Mouse (Mus musculus): ENCODE data around the gene Lrrc55.

DNA sequence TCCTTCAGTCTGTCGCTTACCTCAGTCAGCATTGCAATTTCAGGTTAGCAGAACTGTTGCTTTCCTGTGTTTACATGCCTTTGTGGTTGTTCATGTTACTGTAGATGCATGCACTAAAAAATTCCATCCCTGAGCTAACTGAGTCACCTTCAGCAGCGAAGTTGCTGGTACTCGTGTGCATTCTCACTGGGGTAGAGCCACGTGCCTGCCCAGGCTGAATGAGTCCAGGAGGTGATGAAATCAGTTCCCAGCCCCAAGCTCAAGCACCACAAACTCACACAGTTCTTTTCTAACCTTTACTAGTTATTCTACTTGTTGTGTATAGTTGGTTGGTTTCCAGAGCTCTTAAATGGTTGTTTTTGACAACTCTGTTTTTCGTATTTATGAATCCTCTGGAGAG is 48.7 kb upstream of the Lrrc55 start:
- no peak for TF ChIP-seq CTCF (conservative IDR thresholded peaks at IDR 0.05; ENCODE audit: low read length)
- no peak for TF ChIP-seq POU5F1 (IDR thresholded peaks at IDR 0.05; ENCODE audit: borderline replicate concordance, low read length)
- TF ChIP-seq NANOG (IDR thresholded peaks at IDR 0.05; ENCODE audit: borderline replicate concordance, low read length): no peak
